Mouse (Mus musculus) intestine, embryonic 14.5 days (tissue): ENCODE data around the gene Magea3. TPM values are rescaled to one million over a fixed set of nuclear protein-coding genes. Genes with fewer than 3 reads are reported as not detected.
"Not testable (repeated sequence)": the region's sequence is repeated elsewhere in the genome, so short reads cannot be mapped to it uniquely, and the experiment has no call there.

Experiments
- ATAC-seq: fragments of 200-750 bp; cut with Nextera tagmentation; replicated peaks from 2 replicates; pipeline ENCODE4 v1.8.0; 2017; ENCODE audit warnings: low read depth, moderate number of reproducible peaks, moderate TSS enrichment, moderate library complexity; ENCODE audit not compliant: low FRiP score, low TSS enrichment
- DNase-seq: peaks from one replicate; pipeline ENCODE4 v3.0.0-alpha.2; 2018; ENCODE audit warnings: low spot score
- H3K27ac ChIP-seq: fragments of 300-500 bp; sonication (generic); 2 replicates; pipeline ENCODE4 v1.5.1; 2014; ENCODE audit warnings: low read depth, mild to moderate bottlenecking, control low read depth
- H3K27me3 ChIP-seq: fragments of 300-500 bp; sonication (generic); replicated peaks from 2 replicates; pipeline ENCODE4 v1.6.1; 2014; ENCODE audit warnings: low read length, control low read depth; ENCODE audit not compliant: control insufficient read depth, insufficient read depth
- H3K36me3 ChIP-seq: fragments of 300-500 bp; sonication (generic); 2 replicates; pipeline ENCODE4 v1.6.1; 2014; ENCODE audit warnings: low read length, control low read depth; ENCODE audit not compliant: control insufficient read depth, insufficient read depth
- H3K4me1 ChIP-seq: fragments of 300-500 bp; sonication (generic); replicated peaks from 2 replicates; pipeline ENCODE4 v1.6.1; 2014; ENCODE audit warnings: low read length, control low read depth, mixed read lengths; ENCODE audit not compliant: control insufficient read depth, insufficient read depth
- H3K4me2 ChIP-seq: fragments of 300-500 bp; sonication (generic); 2 replicates; pipeline ENCODE4 v1.6.1; 2014; ENCODE audit warnings: low read length
- H3K4me3 ChIP-seq: fragments of 300-500 bp; sonication (generic); 2 replicates; pipeline ENCODE4 v1.5.1; 2014; ENCODE audit warnings: low read depth, low read length, control low read depth, mixed read lengths
- H3K9ac ChIP-seq: fragments of 300-500 bp; sonication (generic); 2 replicates; pipeline ENCODE4 v1.6.1; 2014; ENCODE audit warnings: mild to moderate bottlenecking, low read length
- H3K9me3 ChIP-seq: fragments of 300-500 bp; sonication (generic); 2 replicates; pipeline ENCODE4 v1.6.1; 2016; ENCODE audit warnings: low read length, control low read depth; ENCODE audit not compliant: control insufficient read depth
- WGBS: fragments of 180-500 bp; shearing (Covaris S2); extraction: QIAGEN DNeasy Blood & Tissue Kit; methylation state at CpG from one replicate; pipeline ENCODE4 v1.1.7; 2014; 5-methylcytosine and 5-hydroxymethylcytosine counted together
- polyA plus RNA-seq: library from polyadenylated mRNA; unstranded; fragments of >200 nt; fragmentation: Nextera tagmentation; extraction: Ambion mirVana; gene quantifications from 2 replicates; pipeline ENCODE4 v1.2.1, GENCODE M21; 2014

The Magea3 gene
- polyA plus RNA-seq: not detected in 2 replicates

DNA sequence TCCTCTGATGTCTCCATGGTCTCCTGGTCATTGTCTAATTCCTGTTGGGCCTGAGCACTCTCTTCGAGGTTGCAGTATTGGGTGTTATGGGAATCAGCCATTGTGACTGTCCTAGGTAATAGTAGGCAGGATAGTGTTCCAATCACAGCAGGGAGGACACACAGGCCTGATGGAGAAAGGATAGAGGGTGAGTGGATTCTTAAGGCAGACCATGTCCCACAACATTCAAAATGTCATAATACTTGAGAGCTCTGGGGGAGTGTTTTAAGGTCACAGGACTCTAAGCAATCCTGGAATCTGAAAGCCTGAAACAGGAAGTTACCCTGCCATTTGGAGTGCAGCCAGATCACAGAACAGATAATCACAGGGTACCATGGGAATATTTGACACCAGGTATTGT lies at the start of gene Magea3:
Magea3 (minus strand) TSS at position 101 of the 400 bp plus-strand sequence.
- not testable (repeated sequence) for H3K4me3 ChIP-seq, H3K27me3 ChIP-seq, H3K9ac ChIP-seq, H3K36me3 ChIP-seq, H3K4me2 ChIP-seq, H3K9me3 ChIP-seq, H3K4me1 ChIP-seq, ATAC-seq, DNase-seq, H3K27ac ChIP-seq
- 57% methylated on average over 1 of the region's 1 CpGs for WGBS

DNA sequence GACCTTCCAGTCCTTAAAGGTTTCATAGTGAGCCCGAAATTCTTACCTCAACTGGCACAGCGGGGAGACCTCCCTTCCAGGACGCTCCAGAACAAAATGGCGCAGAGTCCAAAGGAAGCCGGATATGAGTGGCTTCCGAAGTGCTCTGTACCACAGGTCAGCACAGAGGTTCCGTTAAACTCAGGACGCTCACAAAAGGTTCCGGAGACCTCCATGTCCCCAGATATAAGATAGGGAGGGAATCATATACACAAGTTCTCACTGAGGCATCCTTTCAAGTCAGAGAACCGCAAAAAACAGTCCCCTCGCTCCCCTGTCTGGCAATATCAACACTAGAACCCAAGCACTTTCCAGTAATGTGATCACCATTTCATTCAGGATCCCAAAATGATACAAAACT lies 46.4 kb upstream of the Magea3 start, which contains the start of gene Magea8:
Magea8 (minus strand) TSS at position 101 of the 400 bp plus-strand sequence.
- not testable (repeated sequence) for ATAC-seq, H3K9me3 ChIP-seq, H3K27me3 ChIP-seq, H3K4me3 ChIP-seq, H3K4me2 ChIP-seq, H3K27ac ChIP-seq, H3K4me1 ChIP-seq, H3K36me3 ChIP-seq, H3K9ac ChIP-seq, DNase-seq
- 93% methylated on average over 7 of the region's 11 CpGs for WGBS

GRCm38 (mm10) chrX:154935887-154936286 lies 13.4 kb downstream of the Magea3 start, which contains the start of gene Magea6:
TSS of gene Magea6 (minus strand) at chrX:154935987.
- not testable (repeated sequence) for H3K4me1 ChIP-seq, DNase-seq, H3K27me3 ChIP-seq, ATAC-seq, H3K27ac ChIP-seq, H3K4me2 ChIP-seq, H3K4me3 ChIP-seq, H3K36me3 ChIP-seq, H3K9me3 ChIP-seq, H3K9ac ChIP-seq
- WGBS: 59% methylated on average over 1 of the region's 1 CpGs

Other genes with a start within 250 kb of the Magea3 start
- not detected in 2 replicates for gene Cldn34b1, start 59.2 kb downstream of the Magea3 start, polyA plus RNA-seq
- not detected in 2 replicates for gene Magea6, start 13.5 kb downstream of the Magea3 start, polyA plus RNA-seq
- not detected in 2 replicates for gene Magea8, start 46.3 kb upstream of the Magea3 start, polyA plus RNA-seq
- gene Magea5, start 113.6 kb upstream of the Magea3 start, polyA plus RNA-seq: not detected in 2 replicates
- gene Magea1, start 140.3 kb upstream of the Magea3 start, polyA plus RNA-seq: not detected in 2 replicates
- gene Magea2, start 144.2 kb upstream of the Magea3 start, polyA plus RNA-seq: not detected in 2 replicates
- gene Cldn34b2, start 178.9 kb upstream of the Magea3 start, polyA plus RNA-seq: not detected in 2 replicates